Mouse (Mus musculus) kidney, adult 8-10 months (tissue): ENCODE measurements around the gene Tmem176a.

Experiments
- DNase-seq, 2 experiments: peaks; one replicate each; pipeline ENCODE4 v3.0.0; 2022

Gene Tmem176a

GRCm38 (mm10) chr6:48840371-48840969 is at the start of gene Tmem176a:
TSS of gene Tmem176a (plus strand) at chr6:48840919.
- peak in 1 of 2 experiments; percentile 71 for DNase-seq

GRCm38 (mm10) chr6:48801897-48802296 is 38.8 kb upstream of the Tmem176a start:
- no peak for DNase-seq

- no peak for DNase-seq
Observed at GRCm38 (mm10) chr6:48803406-48804051, 37.2 kb upstream of the Tmem176a start.

- peak; percentile 56 to 70 for DNase-seq
Observed at GRCm38 (mm10) chr6:48804346-48804745, 36.4 kb upstream of the Tmem176a start.

- no peak for DNase-seq
Observed at GRCm38 (mm10) chr6:48806746-48807145, 34.0 kb upstream of the Tmem176a start.

GRCm38 (mm10) chr6:48809494-48810219 is 31.1 kb upstream of the Tmem176a start:
- DNase-seq, result no peak

- no peak for DNase-seq
Observed at GRCm38 (mm10) chr6:48815013-48815412, 25.7 kb upstream of the Tmem176a start.

- peak; percentile 73 to 80 for DNase-seq
Observed at GRCm38 (mm10) chr6:48817815-48818214, 22.9 kb upstream of the Tmem176a start.

- DNase-seq, result peak; percentile 53 to 79
Observed at GRCm38 (mm10) chr6:48821991-48822785, 18.5 kb upstream of the Tmem176a start.

GRCm38 (mm10) chr6:48825016-48825415 is 15.7 kb upstream of the Tmem176a start:
- peak; percentile 68 to 74 for DNase-seq

GRCm38 (mm10) chr6:48828976-48829375 is 11.7 kb upstream of the Tmem176a start:
- no peak for DNase-seq

GRCm38 (mm10) chr6:48829651-48830050 is 11.1 kb upstream of the Tmem176a start:
- no peak for DNase-seq

GRCm38 (mm10) chr6:48830241-48830640 is 10.5 kb upstream of the Tmem176a start:
- no peak for DNase-seq

GRCm38 (mm10) chr6:48831141-48831540 is 9.6 kb upstream of the Tmem176a start:
- no peak for DNase-seq

- DNase-seq, result no peak
Observed at GRCm38 (mm10) chr6:48832426-48832825, 8.3 kb upstream of the Tmem176a start.

- no peak for DNase-seq
Observed at GRCm38 (mm10) chr6:48833515-48833914, 7.2 kb upstream of the Tmem176a start.

GRCm38 (mm10) chr6:48835241-48835640 is 5.5 kb upstream of the Tmem176a start:
- DNase-seq, result no peak

GRCm38 (mm10) chr6:48836146-48836545 is 4.6 kb upstream of the Tmem176a start:
- no peak for DNase-seq

GRCm38 (mm10) chr6:48837516-48837915 is 3.2 kb upstream of the Tmem176a start:
- DNase-seq, result no peak

GRCm38 (mm10) chr6:48838321-48839080 is 2.2 kb upstream of the Tmem176a start:
- no peak for DNase-seq

- peak; percentile 98 to 99 for DNase-seq
Observed at GRCm38 (mm10) chr6:48840973-48841625, 380 bp downstream of the Tmem176a start, which contains the start of gene Tmem176b. TSS of gene Tmem176b (minus strand) at chr6:48841496.
